Mouse (Mus musculus) neural tube, embryonic 14.5 days (tissue): Measurements from ENCODE around the gene Usp49. TPM values are rescaled to one million over a fixed set of nuclear protein-coding genes. Genes with fewer than 3 reads are reported as not detected.
"Not testable (repeated sequence)": the region's sequence is repeated elsewhere in the genome, so short reads cannot be mapped to it uniquely, and the experiment has no call there.

ENCODE experiments used
- ATAC-seq: fragments of 200-750 bp; cut with Nextera tagmentation; 2 replicates; pipeline ENCODE4 v1.8.0; 2017; ENCODE audit warnings: low read depth, mild to moderate bottlenecking, moderate TSS enrichment, moderate library complexity
- H3K27ac ChIP-seq: fragments of 300-500 bp; sonication (generic); 2 replicates; pipeline ENCODE4 v1.5.1; 2014; ENCODE audit warnings: low read depth, mild to moderate bottlenecking, control low read depth, low read length, moderate library complexity, mixed read lengths
- H3K27me3 ChIP-seq: fragments of 300-500 bp; sonication (generic); 2 replicates; pipeline ENCODE4 v1.6.1; 2014; ENCODE audit warnings: low read length; ENCODE audit not compliant: control insufficient read depth, insufficient read depth
- H3K36me3 ChIP-seq: fragments of 300-500 bp; sonication (generic); 2 replicates; pipeline ENCODE4 v1.6.1; 2014; ENCODE audit warnings: low read length, mixed read lengths; ENCODE audit not compliant: control insufficient read depth, insufficient read depth
- H3K4me1 ChIP-seq: fragments of 300-500 bp; sonication (generic); 2 replicates; pipeline ENCODE4 v1.6.1; 2014; ENCODE audit warnings: low read length; ENCODE audit not compliant: control insufficient read depth, insufficient read depth
- H3K4me2 ChIP-seq: fragments of 300-500 bp; sonication (generic); 2 replicates; pipeline ENCODE4 v1.6.1; 2014; ENCODE audit warnings: mild to moderate bottlenecking, low read depth, low read length, control low read depth
- H3K4me3 ChIP-seq: fragments of 300-500 bp; sonication (generic); 2 replicates; pipeline ENCODE4 v1.5.1; 2014; ENCODE audit warnings: low read depth, low read length, control low read depth, mixed read lengths
- H3K9ac ChIP-seq: fragments of 300-500 bp; sonication (generic); replicated peaks from 2 replicates; pipeline ENCODE4 v1.6.1; 2014; ENCODE audit warnings: low read depth, mild to moderate bottlenecking, control low read depth, low read length, mixed read lengths
- H3K9me3 ChIP-seq: fragments of 300-500 bp; sonication (generic); 2 replicates; pipeline ENCODE4 v1.6.1; 2016; ENCODE audit warnings: low read length; ENCODE audit not compliant: control insufficient read depth
- WGBS: fragments of 180-500 bp; shearing (Covaris S2); extraction: QIAGEN DNeasy Blood & Tissue Kit; methylation state at CpG from one replicate; pipeline ENCODE4 v1.1.7; 2014; 5-methylcytosine and 5-hydroxymethylcytosine counted together
- polyA plus RNA-seq: library from polyadenylated mRNA; unstranded; fragments of >200 nt; fragmentation: Nextera tagmentation; extraction: Ambion mirVana; gene quantifications from 2 replicates; pipeline ENCODE4 v1.2.1, GENCODE M21; 2014

The Usp49 gene
- polyA plus RNA-seq, 1 experiment from 2014 or later = 5.9 TPM

GRCm38 (mm10) chr17:47595248-47596161 lies 35.0 kb upstream of the Usp49 start:
- ATAC-seq = peak; percentile 12; the same call in 1 of the 2 replicates
- 1% methylated on average over 21 of the region's 21 CpGs for WGBS
- H3K27me3 ChIP-seq = no peaks in the 10 kb centered on the region
- no peaks in the 10 kb centered on the region for H3K9me3 ChIP-seq
- peak overlapping the region; percentile 75 for H3K4me2 ChIP-seq
- peaks cover 18% of the 10 kb centered on the region for H3K4me1 ChIP-seq
- peak overlapping the region; percentile 68 for H3K4me3 ChIP-seq
- H3K9ac ChIP-seq = peak overlapping the region; percentile 42
- H3K36me3 ChIP-seq = 0 out of 2 replicates have a peak, but pooled peaks cover under 1% of the 10 kb centered on the region
- peak overlapping the region; percentile 72 for H3K27ac ChIP-seq

GRCm38 (mm10) chr17:47596162-47596838 lies 34.2 kb upstream of the Usp49 start:
- ATAC-seq = no peak
- Histone ChIP-seq H3K4me3 (peak overlapping the region; percentile 68; the same call in 1 of the 2 replicates), H3K4me1 (peaks cover 18% of the 10 kb centered on the region), H3K27ac (peak overlapping the region; percentile 72), H3K27me3 (no peaks in the 10 kb centered on the region), H3K9ac (peak overlapping the region; percentile 39), H3K4me2 (peak overlapping the region; percentile 75), H3K36me3 (peaks cover 7% of the 10 kb centered on the region; the same call in 1 of the 2 replicates), H3K9me3 (no peaks in the 10 kb centered on the region)
- 39% methylated on average over 6 of the region's 6 CpGs for WGBS

DNA sequence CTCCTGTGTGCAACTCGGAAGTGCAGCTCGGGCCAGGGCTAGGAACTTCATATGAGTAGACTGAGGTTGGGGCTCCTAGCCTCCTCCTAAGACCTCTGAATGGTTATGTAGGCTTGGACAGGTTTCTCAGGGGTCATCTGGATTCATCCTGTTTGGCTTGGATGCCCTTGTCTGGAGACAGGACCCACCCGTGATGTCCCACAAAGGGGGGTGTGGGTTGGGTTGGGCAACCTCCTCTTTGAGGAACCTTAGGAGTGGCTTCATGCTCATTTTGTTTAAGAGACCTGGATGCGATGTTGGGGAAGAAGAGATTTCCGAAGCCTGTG lies 33.7 kb upstream of the Usp49 start:
- Histone ChIP-seq H3K27ac (peak overlapping the region; percentile 72; the same call in 1 of the 2 replicates), H3K36me3 (peaks cover 12% of the 10 kb centered on the region; the same call in 1 of the 2 replicates)
- no peak for ATAC-seq

GRCm38 (mm10) chr17:47597261-47597660 lies 33.2 kb upstream of the Usp49 start:
- Histone ChIP-seq H3K27me3 (no peaks in the 10 kb centered on the region), H3K4me2 (no peak overlapping the region), H3K9me3 (no peaks in the 10 kb centered on the region), H3K4me3 (no peak overlapping the region), H3K4me1 (peaks cover 18% of the 10 kb centered on the region), H3K36me3 (peaks cover 17% of the 10 kb centered on the region; the same call in 1 of the 2 replicates), H3K27ac (no peak overlapping the region), H3K9ac (0 out of 2 replicates have a peak overlapping the region, but pooled peaks have one; percentile 25)
- 84% methylated on average over 13 of the region's 13 CpGs for WGBS
- no peak for ATAC-seq

More for the DNA sequence above, 33.7 kb upstream of the Usp49 start:
- Histone ChIP-seq H3K4me3 (no peak overlapping the region), H3K27me3 (no peaks in the 10 kb centered on the region), H3K4me1 (peaks cover 18% of the 10 kb centered on the region), H3K9ac (no peak overlapping the region), H3K9me3 (no peaks in the 10 kb centered on the region), H3K4me2 (peak overlapping the region; percentile 75; the same call in 1 of the 2 replicates)
- 81% methylated on average over 5 of the region's 5 CpGs for WGBS

DNA sequence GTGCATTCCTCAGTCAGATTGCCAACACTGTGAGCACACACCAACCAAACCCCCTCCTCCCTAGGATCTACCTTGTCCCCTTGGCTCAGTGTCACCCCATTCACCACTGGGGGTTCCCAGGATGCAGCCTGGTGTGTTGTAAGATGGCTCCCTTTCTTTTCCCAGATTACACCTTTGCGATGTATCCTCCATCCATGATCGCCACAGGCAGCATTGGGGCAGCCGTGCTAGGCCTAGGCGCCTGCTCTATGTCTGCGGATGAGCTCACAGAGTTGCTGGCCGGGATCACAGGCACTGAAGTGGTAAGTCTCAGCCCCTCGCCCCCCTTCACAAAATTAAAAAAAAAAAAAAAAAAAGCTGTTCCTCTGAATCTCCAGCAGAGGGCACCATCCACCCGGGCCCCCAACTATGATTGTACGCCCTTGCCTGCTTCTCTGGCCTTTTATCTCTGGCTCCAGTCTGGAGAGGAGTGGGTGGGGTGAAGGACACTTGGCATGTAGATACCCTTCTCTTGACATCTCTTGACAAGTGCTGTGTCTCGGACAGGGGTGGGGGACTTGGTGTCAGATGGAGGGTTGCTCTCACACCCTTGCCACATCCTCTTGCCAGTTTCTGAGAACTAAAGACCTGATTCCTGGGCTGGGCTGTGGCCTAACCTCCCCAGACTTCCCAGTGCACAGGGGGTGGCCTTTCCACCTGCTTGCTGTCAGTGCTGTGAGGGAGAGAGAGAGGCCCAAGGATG lies 32.5 kb upstream of the Usp49 start:
- peaks cover 18% of the 10 kb centered on the region for H3K4me1 ChIP-seq
- WGBS = 25% methylated on average over 10 of the region's 10 CpGs
- H3K4me3 ChIP-seq = no peak overlapping the region
- H3K27me3 ChIP-seq = no peaks in the 10 kb centered on the region
- H3K9ac ChIP-seq = no peak overlapping the region
- H3K4me2 ChIP-seq = no peak overlapping the region
- no peak overlapping the region; the same call in 1 of the 2 replicates for H3K27ac ChIP-seq
- ATAC-seq = no peak
- H3K36me3 ChIP-seq = peaks cover 21% of the 10 kb centered on the region; the same call in 1 of the 2 replicates
- H3K9me3 ChIP-seq = no peaks in the 10 kb centered on the region

DNA sequence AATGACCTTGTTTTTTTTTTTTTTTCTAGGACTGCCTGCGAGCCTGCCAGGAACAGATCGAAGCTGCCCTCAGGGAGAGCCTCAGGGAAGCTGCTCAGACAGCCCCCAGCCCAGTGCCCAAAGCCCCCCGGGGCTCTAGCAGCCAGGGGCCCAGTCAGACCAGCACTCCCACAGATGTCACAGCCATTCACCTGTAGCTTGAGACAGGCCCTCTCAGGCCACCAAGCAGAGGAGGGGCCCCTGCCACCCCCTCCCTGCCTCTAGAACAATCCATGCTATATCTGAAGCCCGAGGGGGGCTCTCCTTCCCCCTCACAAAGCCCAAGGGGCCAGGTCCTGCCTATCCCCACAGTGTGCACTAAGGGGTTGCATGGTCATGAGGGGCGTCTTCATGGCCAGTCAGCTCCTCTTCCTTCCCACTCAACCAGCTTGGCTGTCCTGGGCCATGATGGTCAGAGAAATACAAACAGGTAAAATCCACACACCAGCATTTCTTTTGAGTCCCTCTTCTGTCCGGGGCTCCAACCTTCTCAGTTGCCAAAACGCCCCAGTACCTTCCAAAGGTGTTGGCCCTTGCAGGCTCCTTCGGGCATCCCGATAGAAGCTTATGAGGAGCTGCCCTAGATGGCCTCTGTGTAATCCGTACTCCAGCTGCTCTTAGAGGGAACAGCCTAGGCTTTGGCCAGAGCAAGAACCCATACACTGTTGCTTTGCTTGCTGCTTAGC lies 31.7 kb upstream of the Usp49 start:
- Histone ChIP-seq H3K36me3 (peaks cover 24% of the 10 kb centered on the region; the same call in 1 of the 2 replicates), H3K4me1 (peaks cover 18% of the 10 kb centered on the region)
- not testable (repeated sequence) for H3K9ac ChIP-seq, H3K4me2 ChIP-seq, H3K27me3 ChIP-seq, H3K9me3 ChIP-seq, H3K4me3 ChIP-seq, ATAC-seq, H3K27ac ChIP-seq
- WGBS = 85% methylated on average over 10 of the region's 10 CpGs

DNA sequence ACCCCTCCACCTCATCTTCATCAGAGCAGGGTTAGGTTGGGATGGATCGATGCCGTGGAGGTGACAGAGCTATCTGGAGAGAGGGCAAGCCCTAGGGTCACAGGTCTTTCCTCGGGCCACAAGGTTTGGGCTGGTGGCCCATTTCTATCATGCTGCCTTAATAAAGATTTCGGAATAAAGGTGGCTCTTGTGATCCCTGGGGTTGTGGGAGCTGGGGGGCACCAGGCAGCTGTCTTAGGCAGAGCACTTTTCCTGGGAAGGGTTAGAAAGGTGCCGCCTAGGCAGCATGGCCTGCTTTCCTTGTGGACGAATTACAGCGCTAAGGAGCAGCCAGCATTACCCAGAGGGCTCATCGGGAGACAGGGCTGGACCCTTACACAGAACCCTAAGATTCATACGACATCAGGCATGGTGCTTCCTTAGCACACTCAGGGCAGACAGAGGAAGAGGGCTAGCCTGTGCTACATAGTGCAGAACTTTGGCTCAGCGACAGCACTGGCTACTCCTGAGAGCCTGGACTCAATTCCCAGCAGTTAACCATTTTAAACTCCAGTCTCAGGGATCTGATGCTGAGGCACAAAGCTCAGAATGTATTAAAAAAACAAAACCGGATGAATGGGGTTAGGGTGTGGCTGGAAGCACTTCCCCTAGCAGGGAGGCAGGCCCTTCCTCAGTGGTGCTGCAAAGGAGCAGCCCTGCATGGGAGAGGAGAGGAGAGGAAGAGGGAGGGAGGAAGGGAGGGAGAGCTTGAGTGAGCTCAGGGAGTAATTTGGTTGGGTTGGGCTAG lies 30.8 kb upstream of the Usp49 start:
- Histone ChIP-seq H3K4me2 (no peak overlapping the region), H3K36me3 (peaks cover 30% of the 10 kb centered on the region; the same call in 1 of the 2 replicates), H3K9ac (no peak overlapping the region), H3K4me3 (no peak overlapping the region), H3K27me3 (no peaks in the 10 kb centered on the region), H3K4me1 (peaks cover 18% of the 10 kb centered on the region), H3K9me3 (no peaks in the 10 kb centered on the region), H3K27ac (no peak overlapping the region)
- ATAC-seq = no peak
- 77% methylated on average over 11 of the region's 11 CpGs for WGBS
